Mouse (Mus musculus) MEL (cell line): ENCODE results near the gene Anxa2. TPM values are rescaled to one million over a fixed set of nuclear protein-coding genes. Genes with fewer than 3 reads are reported as not detected.
A peak's percentile ranks its signal among the peaks of the same experiment; 100 is the strongest.

Source experiments
- DNase-seq: peaks from one replicate; pipeline ENCODE4 v3.0.0; 2011; ENCODE audit warnings: low read depth, low spot score
- H3K27ac ChIP-seq: 2 replicates; pipeline ENCODE4 v1.5.1; 2012; ENCODE audit warnings: low read depth, mild to moderate bottlenecking, control low read depth, low read length, moderate library complexity; ENCODE audit not compliant: control insufficient read depth
- H3K27me3 ChIP-seq, 2 experiments: fragments of 150-350 bp in 1 of 2; sonication (generic) in 1 of 2; 2 replicates each; pipeline ENCODE4 v1.6.1; 2012; ENCODE audit warnings: low read length in 2 of 2, mild to moderate bottlenecking in 2 of 2, improper control_type of control experiment in 1 of 2, moderate library complexity in 1 of 2; ENCODE audit not compliant: insufficient read depth in 2 of 2, control insufficient read depth in 1 of 2
- H3K36me3 ChIP-seq, 2 experiments: 2 replicates each; pipeline ENCODE4 v1.6.1; 2012 to 2014; ENCODE audit warnings: low read length in 2 of 2, improper control_type of control experiment in 1 of 2, inconsistent platforms in 1 of 2, mild to moderate bottlenecking in 1 of 2; ENCODE audit not compliant: insufficient read depth in 2 of 2, control insufficient read depth in 1 of 2
- H3K4me1 ChIP-seq, 2 experiments: fragments of 150-350 bp in 1 of 2; sonication (generic) in 1 of 2; 2 replicates each; pipeline ENCODE4 v1.6.1; 2012; ENCODE audit warnings: low read length in 2 of 2, improper control_type of control experiment in 1 of 2, mild to moderate bottlenecking in 1 of 2; ENCODE audit not compliant: insufficient read depth in 2 of 2, control insufficient read depth in 1 of 2
- H3K4me3 ChIP-seq, 2 experiments: fragments of 150-350 bp in 1 of 2; sonication (generic) in 1 of 2; 2 replicates each; pipeline ENCODE4 v1.5.1; 2012; ENCODE audit warnings: low read depth in 2 of 2, low read length in 2 of 2, mild to moderate bottlenecking in 2 of 2, moderate library complexity in 2 of 2, control low read depth in 1 of 2, improper control_type of control experiment in 1 of 2; ENCODE audit not compliant: control insufficient read depth in 1 of 2, insufficient read depth in 1 of 2
- H3K79me2 ChIP-seq: 2 replicates; pipeline ENCODE4 v1.6.1; 2012; ENCODE audit warnings: mild to moderate bottlenecking, low read length, moderate library complexity; ENCODE audit not compliant: control insufficient read depth, poor library complexity, insufficient read depth
- H3K9ac ChIP-seq: 2 replicates; pipeline ENCODE4 v1.6.1; 2012; ENCODE audit warnings: low read depth, mild to moderate bottlenecking, control low read depth, low read length, moderate library complexity; ENCODE audit not compliant: control insufficient read depth, poor library complexity, severe bottlenecking
- H3K9me3 ChIP-seq: fragments of 150-350 bp; sonication (generic); replicated peaks from 2 replicates; pipeline ENCODE4 v1.6.1; 2012; ENCODE audit warnings: mild to moderate bottlenecking, low read length, improper control_type of control experiment, moderate library complexity; ENCODE audit not compliant: insufficient read depth
- CHD2 ChIP-seq: IDR thresholded peaks from 2 replicates; pipeline ENCODE4 v1.6.1; 2011; ENCODE audit warnings: low read length, improper control_type of control experiment
- CTCF ChIP-seq, 3 experiments: IDR thresholded peaks in 2 of 3; conservative IDR thresholded peaks in 1 of 3; 2 replicates each; pipeline ENCODE4 v1.5.1; 2011 to 2012; ENCODE audit warnings: low read length in 3 of 3, low read depth in 2 of 3, mild to moderate bottlenecking in 2 of 3, improper control_type of control experiment in 1 of 3, inconsistent platforms in 1 of 3, mixed read lengths in 1 of 3, moderate library complexity in 1 of 3; ENCODE audit not compliant: control insufficient read depth in 1 of 3, insufficient read depth in 1 of 3, poor library complexity in 1 of 3, severe bottlenecking in 1 of 3
- E2F4 ChIP-seq: IDR thresholded peaks from 2 replicates; pipeline ENCODE4 v1.6.1; 2011; ENCODE audit warnings: low read depth, low read length, improper control_type of control experiment, borderline replicate concordance
- ELF1 ChIP-seq: IDR thresholded peaks from 2 replicates; pipeline ENCODE4 v1.6.1; 2014; ENCODE audit warnings: low read depth, mild to moderate bottlenecking, inconsistent platforms, low read length, improper control_type of control experiment, moderate library complexity
- EP300 ChIP-seq, 2 experiments: IDR thresholded peaks; 2 replicates each; pipeline ENCODE4 v1.6.1; 2011; ENCODE audit warnings: improper control_type of control experiment in 2 of 2, low read length in 2 of 2, low read depth in 1 of 2, mild to moderate bottlenecking in 1 of 2
- GABPA ChIP-seq: IDR thresholded peaks from 2 replicates; pipeline ENCODE4 v1.6.1; 2012; ENCODE audit warnings: low read depth, mild to moderate bottlenecking, inconsistent platforms, low read length, improper control_type of control experiment, moderate library complexity
- GATA1 ChIP-seq: IDR thresholded peaks from 2 replicates; pipeline ENCODE4 v1.6.1; 2011; ENCODE audit warnings: low read depth, low read length, improper control_type of control experiment
- JUND ChIP-seq: IDR thresholded peaks from 2 replicates; pipeline ENCODE4 v1.6.1; 2011; ENCODE audit warnings: low read depth, mild to moderate bottlenecking, improper control_type of control experiment, low read length
- MAFK ChIP-seq: IDR thresholded peaks from 2 replicates; pipeline ENCODE4 v1.6.1; 2011; ENCODE audit warnings: low read depth, mild to moderate bottlenecking, low read length, improper control_type of control experiment, borderline replicate concordance
- MAX ChIP-seq: IDR thresholded peaks from 2 replicates; pipeline ENCODE4 v1.6.1; 2011; ENCODE audit warnings: low read length, improper control_type of control experiment
- MAZ ChIP-seq: IDR thresholded peaks from 2 replicates; pipeline ENCODE4 v1.6.1; 2012; ENCODE audit warnings: low read depth, mild to moderate bottlenecking, inconsistent platforms, low read length, improper control_type of control experiment
- MXI1 ChIP-seq: IDR thresholded peaks from 2 replicates; pipeline ENCODE4 v1.6.1; 2011; ENCODE audit warnings: mild to moderate bottlenecking, low read depth, low read length, improper control_type of control experiment
- MYC ChIP-seq: IDR thresholded peaks from 2 replicates; pipeline ENCODE4 v1.6.1; 2011; ENCODE audit warnings: low read depth, mild to moderate bottlenecking, low read length, improper control_type of control experiment, moderate library complexity
- NELFE ChIP-seq: IDR thresholded peaks from 2 replicates; pipeline ENCODE4 v1.6.1; 2011; ENCODE audit warnings: low read depth, low read length, improper control_type of control experiment
- NRF1 ChIP-seq: IDR thresholded peaks from 2 replicates; pipeline ENCODE4 v1.6.1; 2014; ENCODE audit warnings: low read depth, mild to moderate bottlenecking, inconsistent platforms, low read length, improper control_type of control experiment, moderate library complexity; ENCODE audit not compliant: poor library complexity, insufficient read depth, severe bottlenecking
- POLR2A ChIP-seq, 2 experiments: IDR thresholded peaks; 2 replicates each; pipeline ENCODE4 v1.6.1; 2011 to 2012; ENCODE audit warnings: low read length in 2 of 2, mild to moderate bottlenecking in 2 of 2, control low read depth in 1 of 2, improper control_type of control experiment in 1 of 2, low read depth in 1 of 2, moderate library complexity in 1 of 2; ENCODE audit not compliant: control insufficient read depth in 1 of 2, insufficient read depth in 1 of 2, poor library complexity in 1 of 2
- POLR2AphosphoS5 ChIP-seq: IDR thresholded peaks from 2 replicates; pipeline ENCODE4 v1.6.1; 2012; ENCODE audit warnings: low read depth, borderline replicate concordance, mild to moderate bottlenecking, inconsistent platforms, low read length, moderate library complexity, mixed read lengths
- RAD21 ChIP-seq: IDR thresholded peaks from 2 replicates; pipeline ENCODE4 v1.6.1; 2011; ENCODE audit warnings: mild to moderate bottlenecking, low read depth, low read length, improper control_type of control experiment
- RCOR1 ChIP-seq: IDR thresholded peaks from 2 replicates; pipeline ENCODE4 v1.6.1; 2012; ENCODE audit warnings: low read depth, mild to moderate bottlenecking, inconsistent platforms, low read length, improper control_type of control experiment
- SMC3 ChIP-seq: IDR thresholded peaks from 2 replicates; pipeline ENCODE4 v1.6.1; 2011; ENCODE audit warnings: low read depth, low read length, improper control_type of control experiment
- TAL1 ChIP-seq: IDR thresholded peaks from 2 replicates; pipeline ENCODE4 v1.6.1; 2012; ENCODE audit warnings: mild to moderate bottlenecking, inconsistent platforms, low read length, moderate library complexity, mixed read lengths
- TBP ChIP-seq: IDR thresholded peaks from 2 replicates; pipeline ENCODE4 v1.8.0; 2011; ENCODE audit warnings: low read depth, low read length, improper control_type of control experiment
- USF1 ChIP-seq: IDR thresholded peaks from 2 replicates; pipeline ENCODE4 v1.6.1; 2014; ENCODE audit warnings: low read depth, mild to moderate bottlenecking, inconsistent platforms, low read length, improper control_type of control experiment, moderate library complexity
- ZC3H11A ChIP-seq: IDR thresholded peaks from 2 replicates; pipeline ENCODE4 v1.6.1; 2012; ENCODE audit warnings: low read depth, mild to moderate bottlenecking, inconsistent platforms, low read length, improper control_type of control experiment
- ZMIZ1 ChIP-seq: IDR thresholded peaks from 2 replicates; pipeline ENCODE4 v1.6.1; 2012; ENCODE audit warnings: low read depth, mild to moderate bottlenecking, inconsistent platforms, low read length, improper control_type of control experiment, moderate library complexity
- ZNF384 ChIP-seq: IDR thresholded peaks from 2 replicates; pipeline ENCODE4 v1.6.1; 2012; ENCODE audit warnings: low read depth, mild to moderate bottlenecking, inconsistent platforms, low read length, improper control_type of control experiment
- polyA plus RNA-seq, 2 experiments: library from polyadenylated mRNA; stranded (reverse) in 1 of 2; unstranded in 1 of 2; fragments of >175 nt in 1 of 2; fragments of >200 nt in 1 of 2; gene quantifications; 2 replicates each; pipeline versions ENCODE4 v1.2.1 to v1.2.4; 2012; ENCODE audit warnings: low replicate concordance in 2 of 2, low read depth in 1 of 2; ENCODE audit not compliant: insufficient read length in 2 of 2, insufficient read depth in 1 of 2, missing spikeins in 1 of 2
- total RNA-seq: library from RNA; depleted of rRNA; stranded (reverse); fragments of 300-350 nt; gene quantifications from 2 replicates; pipeline ENCODE4 v1.2.3, GENCODE M21; 2012

Gene Anxa2
- total and polyA plus RNA-seq, 3 experiments = 33.9 to 190 TPM; not detected in 1

DNA sequence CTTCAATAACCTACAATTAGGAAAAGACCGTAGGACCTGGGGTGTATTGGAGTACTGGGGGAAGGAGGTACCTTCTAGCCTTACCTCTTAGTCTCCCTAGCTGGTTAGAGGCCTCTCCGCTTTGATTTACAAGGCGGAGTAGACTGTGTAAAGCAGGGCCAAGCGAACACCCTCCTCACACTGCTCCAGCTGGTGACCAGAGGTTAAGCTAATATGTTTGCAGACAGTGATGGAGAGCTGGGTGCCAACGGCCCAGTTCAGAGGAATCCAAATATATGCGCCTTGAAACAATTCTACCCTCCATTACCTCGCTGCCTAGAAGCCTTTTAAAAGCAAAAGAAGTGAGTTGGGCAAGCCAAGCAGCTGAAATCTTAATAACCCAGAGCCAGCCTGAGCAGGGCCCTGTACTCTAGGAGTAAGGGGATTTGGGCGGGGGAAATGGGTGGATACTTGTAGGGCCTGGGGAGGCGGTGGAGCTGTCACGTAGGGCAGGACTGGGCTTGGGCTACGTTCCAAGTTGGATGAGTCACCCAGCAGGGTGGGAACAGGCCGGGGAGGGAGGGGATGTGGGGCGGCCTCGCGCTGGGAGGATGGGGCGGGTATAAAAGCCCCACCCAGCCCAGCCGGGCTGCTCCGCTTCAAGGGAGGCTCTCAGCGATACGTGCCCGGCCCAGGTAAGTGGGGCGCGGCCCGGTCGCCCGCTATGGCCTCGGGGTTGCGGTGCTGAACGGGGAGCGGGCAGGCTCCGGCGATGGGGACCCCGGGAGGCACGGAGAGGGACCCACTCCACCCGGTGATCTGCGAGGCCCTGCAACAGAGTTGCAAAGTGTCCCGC is at the start of gene Anxa2 (continued):
- TF ChIP-seq RCOR1 (no peak), GATA1 (no peak), ELF1 (no peak), USF1 (0 out of 2 replicates have a peak, but pooled peaks have one; percentile 15), MAX (no peak)

DNA sequence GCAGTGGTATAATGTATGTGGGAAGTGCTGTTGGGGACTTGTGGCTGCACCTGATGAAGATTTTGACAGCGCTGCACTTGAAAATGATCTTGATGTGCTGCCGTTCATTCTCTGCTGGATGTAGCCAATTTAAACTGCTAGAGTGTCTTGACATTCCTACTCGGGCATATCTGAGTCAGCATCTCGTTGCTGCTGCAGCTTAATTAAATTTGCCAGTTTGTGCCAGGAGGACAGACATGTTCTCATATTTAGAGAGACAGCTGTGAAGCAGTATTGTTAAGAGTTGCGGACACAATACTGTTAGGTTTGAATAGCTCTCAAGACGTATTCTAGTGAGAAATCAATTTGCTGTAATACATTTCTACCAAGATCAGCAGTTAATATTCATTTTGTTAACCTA is 48.7 kb upstream of the Anxa2 start:
- no peak for DNase-seq
- no peaks in the 10 kb centered on the region for H3K4me1 ChIP-seq
- TF ChIP-seq POLR2A (IDR thresholded peaks at IDR 0.05; ENCODE audit: control insufficient read depth in 1 of 2, insufficient read depth in 1 of 2, low read depth in 1 of 2, low read length in 2 of 2, poor library complexity in 1 of 2) (no peak), RAD21 (no peak), ELF1 (no peak), ZC3H11A (no peak), NRF1 (no peak), USF1 (no peak), E2F4 (no peak), ZNF384 (no peak), MAX (no peak), MXI1 (no peak), NELFE (no peak), MAZ (no peak), RCOR1 (no peak), CHD2 (no peak)

DNA sequence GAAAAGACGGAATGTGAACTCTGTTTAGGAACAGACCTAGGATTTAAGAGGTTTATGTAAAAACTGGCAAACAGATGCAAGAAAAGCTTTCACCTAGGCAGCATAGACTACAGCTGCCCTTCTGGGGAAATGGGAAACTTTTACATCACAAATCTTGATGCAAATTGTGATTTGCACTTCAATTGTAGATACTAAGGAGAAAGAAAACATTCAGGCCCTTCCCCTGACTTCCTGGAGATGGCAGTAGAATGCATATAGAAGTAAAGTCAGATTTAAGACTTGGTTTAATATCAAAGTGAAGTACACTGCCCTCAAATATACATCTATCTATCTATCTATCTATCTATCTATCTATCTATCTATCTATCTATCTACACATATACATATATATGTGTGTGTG is 33.9 kb upstream of the Anxa2 start:
- H3K36me3 ChIP-seq = peaks cover 0 to 30% of the 10 kb centered on the region in 2 experiments; a peak in 3 of 4 replicates

More for the DNA sequence above, 48.7 kb upstream of the Anxa2 start:
- Histone ChIP-seq H3K36me3 (peaks cover 0 to 6% of the 10 kb centered on the region in 2 experiments; a peak in 2 of 4 replicates), H3K27me3 (no peaks in the 10 kb centered on the region), H3K27ac (no peak overlapping the region), H3K9me3 (no peaks in the 10 kb centered on the region), H3K4me3 (no peak overlapping the region), H3K9ac (no peak overlapping the region), H3K79me2 (no peaks in the 10 kb centered on the region; the same call in 1 of the 2 replicates)

More for the DNA sequence above, 33.9 kb upstream of the Anxa2 start:
- Histone ChIP-seq H3K27ac (no peak overlapping the region), H3K79me2 (no peaks in the 10 kb centered on the region), H3K4me3 (no peak overlapping the region), H3K4me1 (no peaks in the 10 kb centered on the region), H3K9ac (no peak overlapping the region), H3K27me3 (no peaks in the 10 kb centered on the region), H3K9me3 (no peaks in the 10 kb centered on the region)
- TF ChIP-seq RAD21 (peak; percentile 54), TAL1 (no peak), ZC3H11A (no peak), POLR2AphosphoS5 (no peak), CHD2 (no peak), POLR2A (IDR thresholded peaks at IDR 0.05; ENCODE audit: control insufficient read depth in 1 of 2, insufficient read depth in 1 of 2, low read depth in 1 of 2, low read length in 2 of 2, poor library complexity in 1 of 2) (no peak), MAX (no peak), NELFE (no peak), EP300 (IDR thresholded peaks at IDR 0.05; ENCODE audit: low read depth in 1 of 2, low read length in 2 of 2) (no peak), NRF1 (no peak), MYC (no peak), SMC3 (peak; percentile 67), JUND (no peak), ZMIZ1 (no peak), GABPA (no peak), MAZ (no peak), CTCF (IDR thresholded peaks at IDR 0.05 in 2 of 3, conservative IDR thresholded peaks at IDR 0.05 in 1 of 3; ENCODE audit: control insufficient read depth in 1 of 3, insufficient read depth in 1 of 3, low read depth in 2 of 3, low read length in 3 of 3, poor library complexity in 1 of 3, severe bottlenecking in 1 of 3) (peak in 2 of 3 experiments; percentile 13 to 58; a peak in 2 of 6 replicates), MAFK (no peak), USF1 (no peak), TBP (no peak)
- peak; percentile 25 for DNase-seq
